Mouse (Mus musculus) limb, embryonic 10.5 days (tissue): ENCODE measurements around the gene Ptgdr2. TPM values are rescaled to one million over a fixed set of nuclear protein-coding genes. Genes with fewer than 3 reads are reported as not detected.

Experiments
- DNase-seq: peaks from one replicate; pipeline ENCODE4 v3.0.0-alpha.2; 2017; ENCODE audit warnings: low spot score
- H3K27ac ChIP-seq: fragments of 300-500 bp; sonication (generic); 2 replicates; pipeline ENCODE4 v1.5.1; 2016; ENCODE audit warnings: mild to moderate bottlenecking
- H3K27me3 ChIP-seq: fragments of 300-500 bp; sonication (generic); 2 replicates; pipeline ENCODE4 v1.6.1; 2016; ENCODE audit warnings: low read depth, mild to moderate bottlenecking; ENCODE audit not compliant: poor library complexity, severe bottlenecking
- H3K36me3 ChIP-seq: fragments of 300-500 bp; sonication (generic); 2 replicates; pipeline ENCODE4 v1.6.1; 2016; ENCODE audit warnings: mild to moderate bottlenecking, moderate library complexity
- H3K4me1 ChIP-seq: fragments of 300-500 bp; sonication (generic); 2 replicates; pipeline ENCODE4 v1.6.1; 2016
- H3K4me3 ChIP-seq: fragments of 300-500 bp; sonication (generic); 2 replicates; pipeline ENCODE4 v1.5.1; 2016; ENCODE audit warnings: mild to moderate bottlenecking, moderate library complexity
- H3K9me3 ChIP-seq: fragments of 300-500 bp; sonication (generic); replicated peaks from 2 replicates; pipeline ENCODE4 v1.6.1; 2016; ENCODE audit warnings: mild to moderate bottlenecking
- WGBS: fragments of 180-500 bp; shearing (Covaris S2); methylation state at CpG from one replicate; pipeline ENCODE4 v1.1.7; 2016; 5-methylcytosine and 5-hydroxymethylcytosine counted together
- polyA plus RNA-seq: library from polyadenylated mRNA; unstranded; fragments of >200 nt; fragmentation: Nextera tagmentation; extraction: Ambion mirVana; gene quantifications from 2 replicates; pipeline ENCODE4 v1.2.1, GENCODE M21; 2016

Ptgdr2 gene
- polyA plus RNA-seq, 1 experiment from 2014 or later = 0.08 TPM

DNA sequence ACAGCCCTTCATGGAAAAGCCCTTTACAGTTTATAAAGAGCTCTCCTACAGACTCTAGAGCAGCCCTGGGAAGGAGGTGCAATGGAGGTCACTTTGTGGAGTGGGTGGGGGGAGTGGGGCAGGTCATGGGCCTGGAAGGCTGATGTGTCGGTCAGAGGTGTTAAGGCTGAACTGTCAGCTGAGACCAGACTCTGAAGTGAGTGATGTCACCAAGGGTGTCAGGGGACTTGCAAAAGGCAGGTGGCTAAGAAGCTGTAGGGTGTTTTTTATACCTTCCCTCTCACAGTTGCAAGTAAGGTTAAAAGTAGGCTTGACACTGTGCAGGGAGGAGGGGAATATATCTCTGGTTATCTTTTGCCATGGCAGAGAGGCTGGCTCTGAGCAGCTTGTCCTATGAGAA lies 53.8 kb downstream of the Ptgdr2 start:
- H3K36me3 ChIP-seq = no peaks in the 10 kb centered on the region

DNA sequence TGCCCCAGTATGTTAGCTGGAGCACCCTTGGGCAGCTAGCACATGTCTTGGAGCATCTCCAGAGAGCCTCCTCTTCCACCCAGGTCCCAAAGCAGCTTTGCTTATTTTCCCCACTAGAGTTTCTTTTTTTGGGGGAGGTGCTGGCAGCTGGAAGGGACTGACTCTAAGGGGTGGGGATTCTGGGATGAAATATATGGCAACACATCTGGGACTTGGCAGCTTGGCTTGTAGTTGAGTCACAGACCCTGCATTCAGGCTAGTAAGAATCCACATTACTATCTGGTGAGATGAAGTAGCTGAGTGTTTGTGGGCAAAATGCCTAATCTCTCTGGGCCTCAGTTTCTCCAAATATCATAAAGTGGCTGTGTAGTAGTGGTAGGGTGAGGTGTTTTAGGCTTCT lies 55.0 kb downstream of the Ptgdr2 start:
- Histone ChIP-seq H3K4me1 (no peaks in the 10 kb centered on the region), H3K4me3 (no peak overlapping the region), H3K27me3 (no peaks in the 10 kb centered on the region), H3K9me3 (no peaks in the 10 kb centered on the region), H3K27ac (no peak overlapping the region), H3K36me3 (no peaks in the 10 kb centered on the region)
- no peak for DNase-seq

More for the DNA sequence above, 53.8 kb downstream of the Ptgdr2 start:
- H3K4me1 ChIP-seq = no peaks in the 10 kb centered on the region
- no peaks in the 10 kb centered on the region for H3K27me3 ChIP-seq
- WGBS = 31% methylated on average over 1 of the region's 1 CpGs
- no peak overlapping the region for H3K4me3 ChIP-seq
- no peak overlapping the region for H3K27ac ChIP-seq
- DNase-seq = no peak
- no peaks in the 10 kb centered on the region for H3K9me3 ChIP-seq

Other genes with a start within 250 kb of the Ptgdr2 start
- gene Vps37c, start 248.4 kb upstream of the Ptgdr2 start, polyA plus RNA-seq = 34.3 and 37.7 TPM in 2 replicates
- gene Cd5, start 198.2 kb upstream of the Ptgdr2 start, polyA plus RNA-seq = 0.06 and 0.26 TPM in 2 replicates
- 0.05 TPM in 1 of 2 replicates, not detected in the other for gene Cd6, start 107.1 kb upstream of the Ptgdr2 start, polyA plus RNA-seq
- gene Slc15a3, start 97.4 kb upstream of the Ptgdr2 start, polyA plus RNA-seq = 0.20 and 0.28 TPM in 2 replicates
- 151 and 160 TPM in 2 replicates for gene Tmem132a, start 67.2 kb upstream of the Ptgdr2 start, polyA plus RNA-seq
- 71.7 and 72.3 TPM in 2 replicates for gene Tmem109, start 55.2 kb upstream of the Ptgdr2 start, polyA plus RNA-seq
- gene Prpf19, start 41.9 kb upstream of the Ptgdr2 start, polyA plus RNA-seq = 47.2 and 51.5 TPM in 2 replicates
- gene Zp1, start 16.5 kb upstream of the Ptgdr2 start, polyA plus RNA-seq = not detected in 2 replicates
- 46.8 and 62.9 TPM in 2 replicates for gene Ccdc86, start 12.1 kb downstream of the Ptgdr2 start, polyA plus RNA-seq
- gene Ms4a10, start 37.5 kb downstream of the Ptgdr2 start, polyA plus RNA-seq = not detected in 2 replicates
- not detected in 2 replicates for gene Ms4a15, start 56.1 kb downstream of the Ptgdr2 start, polyA plus RNA-seq
- gene Ms4a18, start 80.9 kb downstream of the Ptgdr2 start, polyA plus RNA-seq = not detected in 2 replicates
- gene Ms4a8a, start 143.9 kb downstream of the Ptgdr2 start, polyA plus RNA-seq = not detected in 2 replicates
- gene 1700017D01Rik, start 193.7 kb downstream of the Ptgdr2 start, polyA plus RNA-seq = not detected in 2 replicates
- gene 1700025F22Rik, start 228.2 kb downstream of the Ptgdr2 start, polyA plus RNA-seq = not detected in 2 replicates